Mouse (Mus musculus): ENCODE measurements around the gene Glt1d1.

DNA sequence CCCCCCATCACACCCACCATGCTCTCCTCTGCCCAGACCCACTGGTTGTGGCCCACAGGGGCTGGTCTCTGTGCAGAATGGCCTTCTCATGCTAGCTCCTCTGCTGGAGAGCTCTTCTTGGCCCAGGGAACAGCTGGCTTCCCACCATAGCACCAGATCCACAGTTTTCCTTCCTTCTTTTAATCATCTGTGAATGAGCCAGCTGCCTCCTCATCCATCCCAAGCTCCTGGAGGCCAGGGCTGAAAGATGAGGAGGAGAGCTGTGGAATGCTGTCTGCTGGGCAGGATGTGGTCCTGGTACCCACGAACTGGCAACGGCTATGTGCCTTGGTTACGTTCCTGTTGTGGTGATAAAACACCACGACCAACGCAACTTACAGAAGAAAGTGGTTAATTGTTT is 67.6 kb downstream of the Glt1d1 start:
- TF ChIP-seq CTCF (IDR thresholded peaks at IDR 0.05; ENCODE audit: extremely low read depth, insufficient read depth, low read length), result no peak
- TF ChIP-seq POLR2A (IDR thresholded peaks at IDR 0.05; ENCODE audit: extremely low read depth, insufficient read depth, low read length), result no peak
